Mouse (Mus musculus) liver, embryonic 12.5 days (tissue): ENCODE results near the gene Megf6. TPM values are rescaled to one million over a fixed set of nuclear protein-coding genes. Genes with fewer than 3 reads are reported as not detected.

ENCODE experiments used
- ATAC-seq: fragments of 200-750 bp; cut with Nextera tagmentation; 2 replicates; pipeline ENCODE4 v1.8.0; 2017; ENCODE audit warnings: moderate number of reproducible peaks, mild to moderate bottlenecking, moderate library complexity
- H3K27ac ChIP-seq: fragments of 300-500 bp; sonication (generic); 2 replicates; pipeline ENCODE4 v1.5.1; 2016; ENCODE audit warnings: mild to moderate bottlenecking
- H3K27me3 ChIP-seq: fragments of 300-500 bp; sonication (generic); replicated peaks from 2 replicates; pipeline ENCODE4 v1.6.1; 2016; ENCODE audit warnings: mild to moderate bottlenecking, moderate library complexity
- H3K36me3 ChIP-seq: fragments of 300-500 bp; sonication (generic); 2 replicates; pipeline ENCODE4 v1.6.1; 2016; ENCODE audit warnings: mild to moderate bottlenecking, moderate library complexity
- H3K4me1 ChIP-seq: fragments of 300-500 bp; sonication (generic); 2 replicates; pipeline ENCODE4 v1.6.1; 2016
- H3K4me2 ChIP-seq: fragments of 300-500 bp; sonication (generic); 2 replicates; pipeline ENCODE4 v1.6.1; 2016; ENCODE audit warnings: mild to moderate bottlenecking, moderate library complexity
- H3K4me3 ChIP-seq: fragments of 300-500 bp; sonication (generic); 2 replicates; pipeline ENCODE4 v1.5.1; 2016; ENCODE audit warnings: mild to moderate bottlenecking, moderate library complexity
- H3K9ac ChIP-seq: fragments of 300-500 bp; sonication (generic); 2 replicates; pipeline ENCODE4 v1.6.1; 2016; ENCODE audit warnings: mild to moderate bottlenecking, moderate library complexity
- H3K9me3 ChIP-seq: fragments of 300-500 bp; sonication (generic); replicated peaks from 2 replicates; pipeline ENCODE4 v1.6.1; 2016; ENCODE audit warnings: mild to moderate bottlenecking, moderate library complexity
- WGBS: fragments of 180-500 bp; shearing (Covaris S2); methylation state at CpG from one replicate; pipeline ENCODE4 v1.1.7; 2016; ENCODE audit not compliant: insufficient replicate concordance; 5-methylcytosine and 5-hydroxymethylcytosine counted together
- polyA plus RNA-seq: library from polyadenylated mRNA; unstranded; fragments of >200 nt; fragmentation: Nextera tagmentation; extraction: Ambion mirVana; gene quantifications from 2 replicates; pipeline ENCODE4 v1.2.1, GENCODE M21; 2016

Megf6 gene
- polyA plus RNA-seq, 1 experiment from 2014 or later, result 3.8 TPM

DNA sequence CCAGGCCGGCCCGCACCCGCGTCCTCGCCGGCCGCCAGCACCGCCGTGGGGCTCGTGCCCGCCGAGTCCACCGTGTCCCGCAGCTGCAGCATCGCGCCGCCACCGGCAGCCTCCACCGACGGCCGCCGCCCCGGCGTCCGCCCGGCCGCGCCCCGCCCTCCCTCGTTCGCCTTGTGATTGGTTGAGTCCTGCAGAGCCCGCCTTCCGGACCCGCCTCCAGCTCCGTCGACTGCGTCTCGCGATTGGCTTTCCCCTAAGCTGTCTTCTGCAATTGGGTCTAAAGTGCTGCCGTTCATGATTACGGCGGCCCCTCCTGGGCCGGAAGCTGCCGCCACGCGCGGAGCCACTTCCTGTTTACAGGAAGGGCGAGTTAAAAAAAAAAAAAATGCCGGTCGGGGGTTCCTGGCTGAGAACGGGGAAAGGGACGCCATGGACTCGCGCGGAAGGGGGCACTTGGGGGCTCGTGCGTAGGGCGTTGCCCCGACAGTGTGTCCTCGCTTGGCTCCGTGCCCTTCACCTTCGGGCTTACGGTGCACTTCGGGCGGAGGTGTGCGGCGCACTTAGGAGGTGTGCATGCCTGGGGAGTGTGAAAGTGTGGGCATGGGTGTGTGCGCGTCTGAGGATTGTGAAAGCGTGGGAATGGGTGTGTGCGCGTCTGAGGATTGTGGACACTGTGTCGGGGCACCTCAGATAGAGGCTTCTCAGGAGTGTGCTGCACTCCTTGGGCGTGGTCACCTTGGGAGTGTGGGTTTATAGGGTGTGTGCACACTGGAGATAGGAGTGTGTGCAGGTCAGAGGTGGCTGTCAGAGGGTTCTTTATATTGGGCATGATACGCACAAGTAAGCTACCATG is 9.8 kb upstream of the Megf6 start, which contains the start of gene Tprgl:
Gene Tprgl (minus strand): TSS at position 129 of the 853 bp plus-strand sequence.
- Histone ChIP-seq H3K27ac (peak within 1 kb of the TSS; percentile 99), H3K9me3 (no peaks in the 10 kb centered on the region)
- ATAC-seq, result peak; percentile 93

DNA sequence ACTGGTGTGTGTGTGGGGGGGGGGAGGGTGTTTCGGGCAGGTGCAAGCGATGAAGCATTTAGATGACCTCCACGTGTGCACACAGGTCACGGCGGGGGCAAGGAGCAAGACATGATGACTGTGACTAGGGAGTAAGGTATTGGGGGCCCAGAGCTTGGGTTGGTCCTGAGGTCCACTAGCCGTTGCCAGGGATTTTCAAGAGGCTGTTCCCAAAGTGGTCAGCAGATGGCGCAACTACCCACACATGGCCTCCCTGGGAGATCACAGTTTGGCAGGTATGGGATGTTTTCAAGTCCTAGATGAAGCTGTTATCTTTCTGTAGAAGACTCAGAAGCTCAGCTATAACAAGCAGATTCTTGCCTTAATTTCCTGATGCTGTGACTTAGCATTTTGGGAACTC is 7.2 kb upstream of the Megf6 start:
- H3K36me3 ChIP-seq, result peaks cover 8% of the 10 kb centered on the region
- H3K4me1 ChIP-seq, result peaks cover 43% of the 10 kb centered on the region
- no peak for ATAC-seq
- no peak overlapping the region for H3K4me2 ChIP-seq
- H3K27me3 ChIP-seq, result peaks cover 13% of the 10 kb centered on the region
- H3K27ac ChIP-seq, result no peak overlapping the region; the same call in 1 of the 2 replicates
- 21% methylated on average over 7 of the region's 7 CpGs for WGBS
- H3K4me3 ChIP-seq, result no peak overlapping the region
- H3K9ac ChIP-seq, result no peak overlapping the region
- H3K9me3 ChIP-seq, result no peaks in the 10 kb centered on the region

More for the DNA sequence above, 9.8 kb upstream of the Megf6 start, which contains the start of gene Tprgl:
- H3K4me1 ChIP-seq, result peaks cover 51% of the 10 kb centered on the region
- under 1% methylated on average over 69 of the region's 75 CpGs for WGBS
- peak within 1 kb of the TSS; percentile 95 for H3K9ac ChIP-seq
- peak within 1 kb of the TSS; percentile 87 for H3K4me2 ChIP-seq
- peaks cover 33% of the 10 kb centered on the region for H3K36me3 ChIP-seq
- no peaks in the 10 kb centered on the region for H3K27me3 ChIP-seq
- peak within 1 kb of the TSS; percentile 95 for H3K4me3 ChIP-seq

DNA sequence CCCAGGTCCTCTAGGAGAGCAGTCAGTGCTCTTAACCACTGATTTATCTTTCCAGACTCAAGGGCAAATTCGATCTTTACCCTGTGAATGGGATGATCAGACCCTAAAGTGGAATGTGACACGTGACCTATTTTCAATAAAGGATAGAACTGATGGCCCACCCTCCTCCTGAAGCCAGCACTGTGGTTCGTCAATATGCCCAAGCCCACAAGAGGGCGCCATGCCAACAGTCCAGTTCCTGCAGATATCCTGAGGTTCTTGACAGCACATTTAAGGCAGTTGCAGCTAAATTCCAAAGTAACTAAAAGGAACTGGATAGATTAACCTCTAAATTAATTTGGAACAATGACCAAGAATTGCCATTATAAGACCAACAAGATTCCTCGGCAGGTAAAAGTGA is 3.5 kb upstream of the Megf6 start:
- ATAC-seq, result no peak
- 18% methylated on average over 5 of the region's 5 CpGs for WGBS
- no peaks in the 10 kb centered on the region for H3K36me3 ChIP-seq
- H3K4me1 ChIP-seq, result peaks cover 29% of the 10 kb centered on the region
- no peak overlapping the region for H3K4me3 ChIP-seq
- H3K27ac ChIP-seq, result no peak overlapping the region
- H3K27me3 ChIP-seq, result peaks cover 50% of the 10 kb centered on the region
- no peak overlapping the region for H3K9ac ChIP-seq
- H3K9me3 ChIP-seq, result no peaks in the 10 kb centered on the region
- no peak overlapping the region for H3K4me2 ChIP-seq

DNA sequence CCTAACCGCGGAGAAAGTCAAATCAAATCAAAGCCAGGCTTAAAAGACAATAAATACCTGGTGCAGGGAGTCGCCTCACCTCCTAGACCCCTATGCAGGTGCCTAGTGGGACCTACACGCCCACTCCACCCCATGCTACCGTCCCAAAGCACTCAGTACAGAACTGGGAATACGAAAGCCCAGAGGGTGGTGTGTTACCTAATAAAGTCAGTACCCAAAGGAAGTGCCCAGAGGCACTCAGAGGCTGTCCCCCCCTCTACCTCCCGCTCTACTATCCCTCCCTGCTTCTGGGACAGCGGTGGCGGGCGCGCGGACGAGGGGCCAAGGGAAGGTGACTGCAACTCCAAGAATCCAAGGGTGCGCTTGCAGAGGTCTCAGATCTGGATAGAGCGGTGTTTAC is 509 bp upstream of the Megf6 start:
- Histone ChIP-seq H3K9ac (no peak overlapping the region), H3K27me3 (peaks cover 80% of the 10 kb centered on the region), H3K36me3 (no peaks in the 10 kb centered on the region), H3K9me3 (no peaks in the 10 kb centered on the region), H3K4me2 (peak overlapping the region; percentile 67), H3K4me1 (peaks cover 11% of the 10 kb centered on the region; the same call in 1 of the 2 replicates), H3K27ac (no peak overlapping the region), H3K4me3 (peak overlapping the region; percentile 47)
- WGBS, result 2% methylated on average over 15 of the region's 15 CpGs
- no peak for ATAC-seq

DNA sequence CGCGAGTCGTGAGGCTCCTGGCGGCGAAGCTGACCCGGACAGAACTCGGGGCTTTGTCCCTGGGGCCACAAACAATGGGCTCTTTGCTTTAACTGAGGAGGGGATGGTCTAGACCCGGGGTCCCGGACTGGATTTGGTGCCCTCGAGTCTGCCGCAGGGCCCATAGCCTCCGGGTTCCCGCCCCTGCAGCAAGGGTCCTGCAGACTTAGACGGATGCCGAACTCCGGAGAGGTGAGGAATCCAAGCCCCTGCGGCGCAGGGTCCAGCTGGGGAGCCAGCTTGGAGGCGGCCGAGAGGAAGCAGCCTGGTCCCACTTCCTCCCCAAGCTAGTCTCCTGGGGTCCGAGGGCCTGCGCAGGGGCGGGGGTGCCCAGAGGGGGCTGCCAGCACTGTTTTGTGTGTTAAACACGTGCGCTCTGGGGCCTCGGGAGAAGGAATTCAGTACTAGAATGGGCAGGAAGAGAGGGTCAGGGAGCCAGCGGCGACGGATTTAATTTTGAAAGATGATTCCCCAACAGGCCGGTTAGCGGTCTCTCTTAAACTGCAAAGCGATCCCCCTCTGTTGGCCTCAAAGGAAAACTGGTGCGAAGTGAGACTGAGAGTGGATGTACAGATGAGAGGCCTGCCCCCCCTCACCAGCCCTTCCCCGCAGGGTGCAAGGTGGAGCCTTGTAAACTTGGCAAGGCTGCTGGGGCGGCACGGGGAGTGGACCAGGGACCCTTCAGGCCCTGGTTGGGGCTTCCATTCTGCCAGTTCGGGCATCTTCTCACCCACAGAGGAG is 811 bp downstream of the Megf6 start:
- H3K27me3 ChIP-seq, result peaks cover 86% of the 10 kb centered on the region
- no peaks in the 10 kb centered on the region for H3K9me3 ChIP-seq
- H3K4me2 ChIP-seq, result peak overlapping the region; percentile 67
- peaks cover 11% of the 10 kb centered on the region; the same call in 1 of the 2 replicates for H3K4me1 ChIP-seq
- no peak overlapping the region for H3K9ac ChIP-seq
- whole genome bisulfite sequencing, result 5% methylated on average over 37 of the region's 37 CpGs
- ATAC-seq, result no peak
- H3K27ac ChIP-seq, result no peak overlapping the region
- H3K36me3 ChIP-seq, result no peaks in the 10 kb centered on the region
- H3K4me3 ChIP-seq, result peak overlapping the region; percentile 47

DNA sequence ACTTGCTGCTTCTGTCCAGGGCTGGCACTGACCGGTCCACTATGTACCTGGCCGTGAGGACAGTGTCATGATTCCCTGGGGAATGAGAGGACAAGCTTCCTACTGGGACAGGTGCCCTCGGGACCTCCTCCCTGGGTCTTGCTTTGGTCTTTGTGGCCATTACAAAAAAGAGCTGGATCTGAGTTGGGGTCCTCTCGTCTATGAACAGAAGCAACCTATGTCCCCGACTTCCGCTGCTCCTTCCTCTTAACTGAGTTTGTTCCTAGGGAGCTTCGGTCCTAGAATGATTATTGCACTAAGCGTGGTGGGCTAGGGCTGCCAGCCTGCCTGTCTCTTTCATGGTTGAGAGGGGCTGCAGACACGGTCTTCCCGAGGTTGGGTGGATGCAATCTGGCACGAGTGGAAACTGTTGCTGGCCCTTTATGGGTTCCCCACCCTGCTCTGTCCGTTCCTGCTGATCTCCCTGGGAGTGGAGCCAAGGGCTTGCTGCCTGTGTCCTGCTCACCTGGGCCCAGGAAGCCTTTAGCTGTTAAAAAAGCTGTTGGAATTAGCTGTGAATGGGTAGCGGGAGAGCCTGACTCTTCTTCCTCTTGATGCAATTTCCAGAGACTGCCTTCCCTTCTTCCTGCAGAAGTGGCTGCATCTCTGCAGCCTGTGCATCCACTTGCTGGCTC is 1.5 kb downstream of the Megf6 start:
- Histone ChIP-seq H3K27ac (no peak overlapping the region), H3K27me3 (peaks cover 85% of the 10 kb centered on the region), H3K9ac (no peak overlapping the region), H3K4me1 (peaks cover 11% of the 10 kb centered on the region; the same call in 1 of the 2 replicates), H3K36me3 (no peaks in the 10 kb centered on the region), H3K4me3 (no peak overlapping the region), H3K9me3 (no peaks in the 10 kb centered on the region), H3K4me2 (no peak overlapping the region)
- WGBS, result 30% methylated on average over 13 of the region's 13 CpGs
- ATAC-seq, result no peak

DNA sequence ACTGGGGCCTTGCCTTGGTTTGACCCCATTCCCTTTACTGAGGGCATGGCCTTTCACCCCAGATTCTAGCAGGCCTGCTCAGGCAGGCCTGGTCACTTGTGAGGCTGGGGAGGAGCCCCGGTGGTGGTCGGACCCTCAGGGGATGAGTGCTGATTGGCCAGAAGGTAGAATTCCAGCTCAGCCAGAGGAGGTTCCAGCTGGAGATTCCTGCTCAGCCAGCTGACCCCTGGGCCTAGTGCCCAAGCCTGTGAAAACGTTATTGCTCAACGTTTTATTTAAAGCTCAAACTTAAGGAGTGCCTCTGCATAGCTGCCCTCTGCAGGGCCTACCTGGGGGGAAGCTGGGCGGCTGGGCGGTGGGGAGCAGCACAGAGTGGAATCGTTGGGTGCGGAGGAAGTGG is 6.7 kb downstream of the Megf6 start:
- 55% methylated on average over 8 of the region's 8 CpGs for WGBS
- H3K4me3 ChIP-seq, result no peak overlapping the region

DNA sequence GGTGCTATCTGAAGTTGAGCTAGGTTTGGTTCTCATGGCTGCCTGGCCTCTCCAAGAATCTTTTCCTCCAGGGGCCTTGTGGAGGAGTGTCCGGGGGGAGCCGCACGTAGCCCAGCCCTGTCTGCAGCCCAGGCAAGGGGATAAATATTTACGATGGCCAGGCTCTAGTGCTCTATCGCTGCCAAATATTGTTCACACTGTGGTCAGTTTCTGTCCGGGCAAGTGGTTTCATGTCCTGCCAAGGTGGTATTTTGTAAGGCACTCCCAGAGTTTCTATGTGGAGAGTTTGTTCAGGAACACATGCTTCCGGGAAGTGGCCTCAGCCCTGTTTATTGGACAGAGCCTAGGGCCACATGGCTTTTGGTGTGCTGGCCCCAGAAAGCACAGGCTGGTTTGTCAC is 10.5 kb downstream of the Megf6 start:
- Histone ChIP-seq H3K36me3 (no peaks in the 10 kb centered on the region), H3K4me1 (no peaks in the 10 kb centered on the region), H3K27ac (no peak overlapping the region), H3K9ac (no peak overlapping the region), H3K27me3 (0 out of 2 replicates have a peak, but pooled peaks cover under 1% of the 10 kb centered on the region), H3K9me3 (no peaks in the 10 kb centered on the region), H3K4me2 (no peak overlapping the region), H3K4me3 (no peak overlapping the region)
- no peak for ATAC-seq
- WGBS, result 66% methylated on average over 7 of the region's 7 CpGs

More for the DNA sequence above, 6.7 kb downstream of the Megf6 start:
- H3K4me1 ChIP-seq, result no peaks in the 10 kb centered on the region
- no peaks in the 10 kb centered on the region for H3K9me3 ChIP-seq
- 0 out of 2 replicates have a peak, but pooled peaks have one; percentile 30 for ATAC-seq
- peaks cover 33% of the 10 kb centered on the region for H3K27me3 ChIP-seq
- H3K9ac ChIP-seq, result no peak overlapping the region
- no peak overlapping the region for H3K27ac ChIP-seq
- H3K4me2 ChIP-seq, result no peak overlapping the region
- H3K36me3 ChIP-seq, result no peaks in the 10 kb centered on the region

DNA sequence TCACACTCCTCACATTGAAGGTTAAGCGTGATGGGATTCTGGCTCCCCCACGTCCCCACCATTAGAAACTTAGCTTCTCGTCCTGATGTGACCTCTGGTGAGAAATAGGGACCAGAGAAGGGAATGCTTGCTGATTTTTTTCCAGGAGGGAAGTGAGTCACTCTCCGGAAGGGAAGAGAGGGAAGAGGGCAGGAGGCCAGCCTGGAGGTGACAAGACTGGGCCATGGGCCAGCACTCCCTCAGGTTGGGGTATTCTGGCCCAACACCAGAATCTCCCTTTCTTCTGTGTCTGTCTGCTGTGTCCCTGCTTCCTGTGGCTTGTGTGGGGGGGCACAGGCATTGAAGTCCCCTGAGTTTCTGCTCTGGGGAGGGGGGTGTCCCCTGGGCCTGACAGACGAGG is 13.0 kb downstream of the Megf6 start:
- H3K27me3 ChIP-seq, result 0 out of 2 replicates have a peak, but pooled peaks cover 6% of the 10 kb centered on the region
- peaks cover under 1% of the 10 kb centered on the region for H3K4me1 ChIP-seq
- no peak for ATAC-seq
- H3K9ac ChIP-seq, result no peak overlapping the region
- no peak overlapping the region for H3K4me3 ChIP-seq
- no peak overlapping the region for H3K27ac ChIP-seq
- H3K36me3 ChIP-seq, result no peaks in the 10 kb centered on the region
- H3K4me2 ChIP-seq, result no peak overlapping the region
- 44% methylated on average over 5 of the region's 5 CpGs for WGBS
- H3K9me3 ChIP-seq, result no peaks in the 10 kb centered on the region

DNA sequence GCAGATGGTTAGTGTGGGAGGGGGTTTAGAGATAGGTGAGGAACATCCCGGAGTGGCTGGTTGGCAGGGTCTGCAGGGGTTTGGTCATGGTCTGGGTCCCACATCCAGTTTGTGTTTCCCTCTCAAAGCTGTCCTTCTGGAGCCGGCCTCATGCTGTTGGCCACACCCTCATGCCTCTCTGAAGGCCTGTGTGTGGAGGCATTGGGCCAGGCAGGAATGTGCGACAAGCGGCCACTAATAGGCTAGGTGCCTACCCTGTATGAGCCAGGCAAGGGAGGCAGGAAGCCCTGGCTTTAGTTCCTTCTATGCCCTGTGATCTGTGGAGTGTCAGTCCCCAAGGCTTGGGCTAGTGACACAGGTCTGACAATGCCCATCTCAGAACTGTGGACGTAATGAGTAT is 14.5 kb downstream of the Megf6 start:
- ATAC-seq, result no peak
- Histone ChIP-seq H3K4me2 (no peak overlapping the region), H3K27me3 (0 out of 2 replicates have a peak, but pooled peaks cover 6% of the 10 kb centered on the region), H3K27ac (no peak overlapping the region), H3K4me3 (no peak overlapping the region), H3K36me3 (no peaks in the 10 kb centered on the region), H3K9ac (no peak overlapping the region), H3K9me3 (no peaks in the 10 kb centered on the region), H3K4me1 (peaks cover 6% of the 10 kb centered on the region)
- WGBS, result 61% methylated on average over 5 of the region's 5 CpGs

DNA sequence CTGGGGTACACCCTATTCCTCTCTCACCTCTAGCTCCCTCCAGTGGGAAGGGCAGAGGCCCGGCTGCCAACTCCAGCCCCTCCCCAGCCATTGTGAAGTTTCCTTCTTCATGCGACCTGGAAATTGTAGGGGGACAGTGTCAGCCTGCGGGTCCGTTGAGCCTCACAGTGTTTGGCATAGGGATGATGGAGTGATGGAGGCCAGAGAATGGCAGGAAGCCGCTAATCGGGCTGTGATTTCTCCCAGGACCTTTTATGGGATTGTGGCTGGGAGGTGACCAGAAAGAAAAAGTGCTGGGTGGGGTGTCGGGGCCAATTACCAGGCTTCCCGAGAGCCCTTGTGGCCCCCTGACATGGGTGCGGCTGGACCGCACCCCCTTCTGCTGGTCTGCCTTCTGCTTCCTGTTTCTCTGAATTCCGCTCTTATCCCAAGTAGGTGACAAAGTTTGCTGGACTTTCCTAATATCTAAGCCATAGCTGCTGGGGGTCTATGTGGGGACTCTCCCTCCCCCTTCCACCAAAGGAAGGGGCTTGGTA is 15.5 kb downstream of the Megf6 start:
- peaks cover 6% of the 10 kb centered on the region for H3K4me1 ChIP-seq
- no peak overlapping the region for H3K9ac ChIP-seq
- no peak overlapping the region for H3K4me3 ChIP-seq
- H3K27me3 ChIP-seq, result 0 out of 2 replicates have a peak, but pooled peaks cover 6% of the 10 kb centered on the region
- no peak for ATAC-seq
- no peak overlapping the region for H3K4me2 ChIP-seq
- no peak overlapping the region for H3K27ac ChIP-seq
- H3K9me3 ChIP-seq, result no peaks in the 10 kb centered on the region
- WGBS, result 55% methylated on average over 11 of the region's 11 CpGs
- H3K36me3 ChIP-seq, result no peaks in the 10 kb centered on the region
